Mouse (Mus musculus) Muller cell, postnatal 12 days (primary cell): ENCODE measurements around the gene Shisa9.

Source experiments
- DNase-seq: peaks from one replicate; pipeline ENCODE4 v3.0.0-alpha.2; 2015; ENCODE audit errors: inconsistent ontology term

Shisa9 gene

GRCm38 (mm10) chr16:12072573-12072972 is 88.7 kb downstream of the Shisa9 start:
- DNase-seq: no peak

DNA sequence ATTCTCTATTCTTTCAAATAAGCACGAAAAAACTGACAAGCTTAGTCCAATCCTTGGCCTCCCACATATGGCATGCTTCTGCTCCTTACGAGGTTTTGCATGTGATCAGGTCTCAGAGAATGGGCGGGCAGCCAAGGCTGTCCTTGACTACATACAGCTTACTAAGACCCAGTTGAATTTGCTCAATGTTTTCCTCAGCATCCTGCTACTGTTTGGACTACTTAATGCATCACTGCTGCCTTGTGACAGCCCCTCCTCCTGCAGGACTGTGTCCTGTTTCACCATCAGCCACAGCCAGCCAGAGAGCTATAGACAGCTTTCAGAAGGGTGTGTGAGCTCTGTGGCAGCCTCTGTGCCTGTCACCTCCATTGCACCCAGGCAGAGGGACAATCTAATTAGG is 92.4 kb downstream of the Shisa9 start:
- DNase-seq: peak; percentile 14

- no peak for DNase-seq
Measured at GRCm38 (mm10) chr16:12076700-12077099, 92.8 kb downstream of the Shisa9 start.

DNA sequence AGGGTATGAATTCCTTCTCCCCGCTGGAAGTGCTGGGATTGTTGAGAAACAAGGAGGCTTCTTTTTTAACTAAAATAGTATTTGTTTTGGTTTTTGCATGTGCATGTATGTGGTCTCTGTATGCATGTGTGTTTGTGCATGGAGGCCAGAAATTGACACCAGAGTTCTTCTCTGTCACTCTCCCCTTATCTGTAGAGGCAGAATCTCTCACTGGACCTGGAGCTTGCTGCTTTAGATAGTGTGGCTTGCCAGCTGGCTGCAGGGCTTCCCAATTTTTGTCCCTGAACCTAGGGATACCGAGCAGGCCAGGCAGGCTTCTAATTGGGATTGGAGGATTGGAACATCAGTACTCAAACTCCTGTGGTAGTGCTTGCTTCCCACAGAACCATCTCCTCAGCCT is 99.2 kb downstream of the Shisa9 start:
- no peak for DNase-seq

GRCm38 (mm10) chr16:12090604-12091235 is 106.8 kb downstream of the Shisa9 start:
- DNase-seq: no peak

- no peak for DNase-seq
Measured at GRCm38 (mm10) chr16:12093253-12093652, 109.3 kb downstream of the Shisa9 start.

- no peak for DNase-seq
Measured at GRCm38 (mm10) chr16:12094784-12095315, 110.9 kb downstream of the Shisa9 start.

DNA sequence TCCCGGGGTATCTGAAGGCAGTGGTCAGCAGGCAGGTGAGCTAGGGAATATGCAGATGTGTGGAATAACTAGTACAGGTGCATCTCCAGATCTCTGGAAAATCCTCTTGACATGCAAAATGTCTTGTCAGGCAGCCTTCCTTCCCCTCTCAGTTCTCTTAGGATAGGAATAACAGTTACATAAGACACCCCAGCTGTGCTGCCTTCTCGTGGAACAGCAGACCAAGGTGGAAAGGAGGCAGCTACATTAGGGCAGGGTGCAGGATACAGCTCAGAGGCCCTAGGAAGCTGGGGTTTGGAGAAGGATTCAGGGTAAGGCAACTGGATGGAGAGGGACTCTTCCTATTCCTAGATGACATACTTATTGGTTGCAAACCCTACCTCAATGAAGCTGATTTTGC is 111.5 kb downstream of the Shisa9 start:
- no peak for DNase-seq

DNA sequence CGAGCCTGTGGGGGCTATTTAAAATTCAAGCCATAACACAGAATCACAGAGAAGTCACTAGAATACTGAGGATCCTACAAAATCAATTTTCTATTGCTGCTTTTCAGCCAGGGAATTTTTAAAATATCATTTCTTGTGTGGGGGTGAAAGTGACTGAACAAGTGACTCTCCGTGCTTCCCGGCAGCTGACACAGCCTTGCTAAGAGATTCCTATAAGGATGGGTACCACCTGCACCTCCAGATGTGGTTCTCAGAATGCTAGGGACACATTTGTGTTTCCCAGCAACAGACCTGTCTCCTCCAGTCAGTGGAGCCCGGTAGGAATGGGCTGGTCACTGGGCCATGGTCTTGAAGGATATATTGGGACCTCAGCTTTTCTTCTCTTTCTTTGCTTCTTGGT is 124.5 kb downstream of the Shisa9 start:
- DNase-seq: no peak

DNA sequence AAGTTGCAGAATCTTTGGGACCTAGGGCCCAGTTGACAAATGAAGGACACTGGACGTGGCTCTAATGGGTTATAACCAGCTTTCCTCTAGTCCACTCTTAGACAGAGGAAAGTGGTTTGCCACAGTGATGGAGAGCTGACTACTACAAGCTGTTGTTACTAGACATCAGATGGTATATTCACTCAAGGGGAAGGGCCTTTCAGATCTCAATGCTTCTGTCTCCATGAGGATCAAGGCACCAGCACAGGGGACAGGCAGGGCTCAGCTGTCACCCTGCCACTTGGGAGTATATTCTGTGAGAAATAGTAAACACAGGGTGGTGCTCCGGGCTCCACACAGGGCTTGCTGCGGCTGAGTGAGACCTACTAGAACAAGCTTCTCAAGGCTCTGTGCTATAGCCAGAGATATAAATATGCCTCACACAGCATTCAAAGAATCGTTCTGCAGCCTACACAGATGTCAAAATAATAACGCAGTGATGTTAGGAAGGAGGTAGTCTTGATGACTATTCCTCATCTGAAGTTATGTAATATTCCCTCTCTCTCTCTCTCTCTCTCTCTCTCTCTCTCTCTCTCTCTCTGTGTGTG is 127.0 kb downstream of the Shisa9 start:
- no peak for DNase-seq

- DNase-seq: peak; percentile 88
Measured at GRCm38 (mm10) chr16:12114396-12114795, 130.5 kb downstream of the Shisa9 start.

GRCm38 (mm10) chr16:12115040-12115856 is 131.3 kb downstream of the Shisa9 start:
- no peak for DNase-seq

- no peak for DNase-seq
Measured at GRCm38 (mm10) chr16:12116926-12117325, 133.0 kb downstream of the Shisa9 start.

DNA sequence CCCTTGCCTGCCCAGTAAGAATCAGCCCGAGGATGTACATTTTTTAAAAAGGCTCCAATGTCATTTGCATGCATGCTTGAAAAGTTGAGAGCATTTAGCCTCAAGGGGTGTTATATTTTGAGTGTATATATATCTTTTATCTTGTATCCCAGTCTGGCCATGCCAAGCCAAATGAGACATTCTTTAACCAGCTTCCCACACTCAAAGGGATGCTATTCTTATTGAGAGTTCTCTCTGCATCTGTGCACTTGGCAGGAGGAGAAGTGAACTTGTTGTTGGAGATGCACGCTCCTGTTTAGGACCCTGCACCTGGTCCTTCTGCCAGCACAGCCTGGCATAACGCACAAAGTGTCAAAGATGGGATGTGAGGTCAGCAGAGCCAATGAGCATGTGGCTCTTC is 135.6 kb downstream of the Shisa9 start:
- no peak for DNase-seq

GRCm38 (mm10) chr16:12129782-12130181 is 145.9 kb downstream of the Shisa9 start:
- no peak for DNase-seq

DNA sequence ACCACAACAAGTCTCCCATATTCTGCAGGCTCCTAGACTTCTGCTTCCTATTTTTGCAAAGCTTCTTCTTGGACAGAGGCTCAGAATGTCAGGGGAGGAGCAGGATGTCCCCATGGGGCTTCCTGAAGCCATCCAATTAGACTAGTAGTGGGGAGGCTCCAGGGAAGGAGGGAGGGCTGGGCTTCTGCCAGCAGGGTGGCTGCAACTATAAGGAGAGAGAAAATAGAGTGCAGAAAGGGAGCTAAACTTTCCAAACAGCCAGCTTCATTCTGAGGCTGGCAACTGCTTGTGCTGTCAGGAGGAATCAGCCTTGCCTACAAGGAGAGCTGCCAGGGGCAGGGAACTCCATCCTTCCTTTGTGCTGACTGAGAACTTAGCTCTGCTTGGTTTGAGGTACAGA is 162.8 kb downstream of the Shisa9 start:
- peak; percentile 68 for DNase-seq

DNA sequence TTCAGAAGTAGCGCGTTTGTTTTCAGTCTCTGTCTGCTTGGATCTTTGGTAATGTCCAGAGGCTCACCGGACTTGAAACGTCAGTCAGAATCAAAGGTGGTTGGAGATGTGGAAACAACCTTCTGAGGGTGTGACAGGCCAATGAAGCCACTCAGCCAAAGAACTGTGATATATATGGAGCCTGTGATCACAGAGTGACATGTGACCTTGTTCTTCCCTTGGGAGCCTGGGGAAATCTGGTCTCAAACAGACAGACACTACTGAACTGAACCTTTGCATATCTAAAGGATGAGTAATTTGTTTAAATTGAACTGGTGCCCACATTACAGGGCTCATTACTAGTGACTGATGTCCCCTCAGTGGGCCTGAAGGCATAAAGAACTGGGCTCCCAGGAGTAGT is 168.1 kb downstream of the Shisa9 start:
- peak; percentile 75 for DNase-seq

DNA sequence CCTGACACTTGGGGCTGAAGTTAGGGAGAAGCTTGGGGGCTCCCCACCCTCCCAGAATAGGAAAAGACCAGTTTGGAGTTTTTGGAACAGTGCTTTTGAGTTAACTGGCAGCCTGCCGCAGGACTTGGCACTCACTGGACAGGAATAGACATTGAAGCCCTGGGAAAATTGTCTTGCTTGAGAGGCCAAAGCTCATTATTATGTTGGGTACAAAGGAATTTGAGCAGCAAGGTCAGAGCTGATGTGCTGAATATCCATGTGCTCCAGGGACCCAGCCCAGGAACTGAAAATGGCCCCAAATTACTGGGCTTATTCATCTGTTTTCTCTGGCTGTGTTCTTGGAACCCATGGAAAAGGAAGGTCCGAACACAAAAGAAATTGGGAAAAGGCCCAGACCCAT is 170.6 kb downstream of the Shisa9 start:
- DNase-seq: peak; percentile 93

- DNase-seq: no peak
Measured at GRCm38 (mm10) chr16:12173482-12174041, 189.6 kb downstream of the Shisa9 start.

DNA sequence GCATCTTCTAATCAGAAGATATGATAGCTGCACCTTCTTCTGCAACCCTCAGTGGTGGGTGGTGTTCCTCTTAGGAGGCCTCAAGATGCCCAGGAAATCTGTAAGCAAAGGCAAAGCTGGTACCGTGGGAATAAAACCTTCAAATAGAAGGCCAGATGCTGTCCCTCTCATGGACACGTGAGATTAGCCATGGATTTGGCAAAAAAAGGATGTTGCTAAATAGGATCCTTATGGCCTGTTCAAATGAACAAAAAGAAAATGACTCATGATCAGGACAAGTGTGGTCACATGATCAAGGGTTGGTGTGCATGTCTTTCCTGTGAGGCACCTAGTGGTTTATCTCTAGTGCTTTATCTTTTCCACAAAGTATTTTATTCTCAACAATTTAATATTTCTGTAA is 194.1 kb downstream of the Shisa9 start:
- DNase-seq: no peak

GRCm38 (mm10) chr16:12189739-12190138 is 205.8 kb downstream of the Shisa9 start:
- peak; percentile 26 for DNase-seq

- DNase-seq: no peak
Measured at GRCm38 (mm10) chr16:12196841-12197240, 212.9 kb downstream of the Shisa9 start.
